Mouse (Mus musculus): ENCODE measurements around the gene Bcl2l10. TPM values are rescaled to one million over a fixed set of nuclear protein-coding genes. Genes with fewer than 3 reads are reported as not detected.

The Bcl2l10 gene
- polyA plus RNA-seq, 1 experiment from 2014 or later: not detected

Other genes starting within 250 kb of the Bcl2l10 start
- 2.4 and 3.8 TPM in 2 replicates for gene Myo5c, start 115.7 kb upstream of the Bcl2l10 start, polyA plus RNA-seq (2015; fragmentation: Nextera tagmentation; extraction: Ambion mirVana)
- 53.7 and 56.1 TPM in 2 replicates for gene Gnb5, start 41.5 kb upstream of the Bcl2l10 start, polyA plus RNA-seq (2015; fragmentation: Nextera tagmentation; extraction: Ambion mirVana)
- 36.4 and 42.3 TPM in 2 replicates for gene Mapk6, start 62.2 kb downstream of the Bcl2l10 start, polyA plus RNA-seq (2015; fragmentation: Nextera tagmentation; extraction: Ambion mirVana)
- gene Leo1, start 93.8 kb downstream of the Bcl2l10 start, polyA plus RNA-seq (2015; fragmentation: Nextera tagmentation; extraction: Ambion mirVana): 27.1 and 27.7 TPM in 2 replicates
- gene Tmod3, start 211.9 kb downstream of the Bcl2l10 start, polyA plus RNA-seq (2015; fragmentation: Nextera tagmentation; extraction: Ambion mirVana): 73.7 and 85.0 TPM in 2 replicates

All from heart, embryonic 15.5 days (tissue).